Mouse (Mus musculus) T-helper 2 cell (primary cell): ENCODE results near the gene Scarb2.

Experiments
- in situ Hi-C: fragments of 300-600 bp; cut with MboI, MseI; formaldehyde crosslinking; loops from one replicate; pipeline ENCODE4 v1.15.1; 2025; ENCODE audit warnings: high pct_unique_total_duplicates

Scarb2 gene

DNA sequence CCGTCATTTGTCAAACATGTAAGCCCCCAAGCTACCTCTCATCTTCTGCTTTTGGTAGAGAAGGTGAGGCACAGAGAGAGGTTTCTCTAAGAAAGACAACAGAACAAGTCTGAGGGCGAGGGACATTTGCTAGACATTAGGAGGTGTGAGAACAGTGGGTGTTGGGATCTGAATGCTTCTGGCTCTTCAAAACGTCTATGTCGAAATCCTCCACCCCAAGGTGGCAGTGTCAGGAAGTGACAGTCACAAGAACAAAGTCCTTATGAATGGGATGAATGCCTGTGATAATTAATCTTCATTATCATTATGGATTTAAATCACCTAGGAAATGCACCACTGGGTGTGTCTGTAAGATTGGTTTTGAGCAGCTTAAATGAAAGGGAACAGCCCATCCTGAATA lies 11.3 kb downstream of the Scarb2 start:
- in situ Hi-C loops, result no loop called here

- in situ Hi-C loops, result no loop called here
Measured at GRCm38 (mm10) chr5:92493423-92493822, 13.2 kb downstream of the Scarb2 start.

DNA sequence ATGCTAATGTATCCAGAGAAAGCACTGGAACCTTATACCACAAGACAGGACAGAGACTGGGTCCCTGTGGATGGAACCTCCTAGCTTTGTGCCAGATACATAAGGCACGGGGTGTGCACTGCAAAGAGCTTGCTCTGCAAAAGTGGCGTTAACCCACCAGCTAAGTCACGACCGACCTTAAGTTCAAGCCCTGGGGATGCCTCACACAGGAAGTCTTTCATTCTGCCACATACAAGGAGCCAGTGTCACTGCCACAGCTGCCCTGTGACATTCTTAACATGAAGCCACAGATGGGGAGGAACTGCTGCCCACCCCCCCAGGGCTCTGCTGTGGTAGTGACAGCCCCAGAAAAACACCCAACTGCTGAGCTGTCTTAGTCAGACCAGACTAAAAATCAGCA lies 15.9 kb downstream of the Scarb2 start:
- in situ Hi-C loops, result no loop called here

GRCm38 (mm10) chr5:92490304-92490703 lies 16.3 kb downstream of the Scarb2 start:
- in situ Hi-C loops, result no loop called here

DNA sequence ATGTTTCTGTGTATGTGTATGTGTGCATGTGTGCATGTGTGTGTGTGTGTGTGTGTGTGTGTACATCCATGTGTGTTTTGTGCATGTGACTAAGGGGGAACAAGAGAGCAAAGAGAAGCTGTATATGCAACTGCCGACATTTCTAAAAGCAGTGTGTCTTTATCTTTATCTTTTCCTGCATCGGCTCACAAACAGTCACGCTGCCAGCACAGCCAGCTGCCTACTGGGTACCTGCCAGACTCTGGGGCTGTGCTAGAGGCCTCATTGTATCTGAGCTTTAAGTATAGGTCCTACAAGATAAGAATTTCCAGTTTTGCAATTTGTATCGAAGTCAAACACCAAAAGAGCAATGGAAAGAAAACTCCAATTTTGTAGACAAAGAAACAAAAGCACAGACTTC lies 17.1 kb downstream of the Scarb2 start:
- in situ Hi-C loops, result no loop called here

GRCm38 (mm10) chr5:92488961-92489360 lies 17.7 kb downstream of the Scarb2 start:
- in situ Hi-C loops, result no loop called here

DNA sequence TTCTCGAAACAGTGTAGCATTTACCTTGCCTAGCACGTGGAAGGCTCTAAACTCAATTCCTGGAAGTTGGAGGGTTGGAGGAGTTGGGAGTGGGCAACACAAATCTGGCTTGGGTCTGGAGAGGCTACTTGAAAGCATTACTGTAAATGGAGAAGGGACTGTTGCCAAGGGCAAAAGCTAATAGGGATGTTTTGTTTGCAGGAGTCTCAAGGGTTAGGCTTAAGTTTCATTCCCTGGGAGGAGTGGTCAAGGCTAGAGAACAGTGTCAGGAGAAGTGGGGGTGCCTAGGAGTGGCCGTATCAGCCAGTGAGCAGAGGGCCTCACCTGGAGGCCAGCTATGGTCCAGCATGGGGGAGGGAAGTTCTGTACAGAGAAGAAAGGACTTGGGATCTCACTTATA lies 18.2 kb downstream of the Scarb2 start:
- in situ Hi-C loops, result no loop called here

- in situ Hi-C loops, result no loop called here
Measured at GRCm38 (mm10) chr5:92486758-92487157, 19.9 kb downstream of the Scarb2 start.

- in situ Hi-C loops, result no loop called here
Measured at GRCm38 (mm10) chr5:92484880-92485279, 21.8 kb downstream of the Scarb2 start.

- in situ Hi-C loops, result loop anchor here (5.0 kb wide), 1 partner anchor 34 kb away; the partner anchor contains the start of gene Scarb2
Measured at GRCm38 (mm10) chr5:92472863-92473262, 33.8 kb downstream of the Scarb2 start.

GRCm38 (mm10) chr5:92471531-92471930 lies 35.1 kb downstream of the Scarb2 start:
- in situ Hi-C loops, result loop anchor here (5.0 kb wide), 1 partner anchor 36 kb away; the partner anchor contains the start of gene Scarb2

- in situ Hi-C loops, result loop anchor here (5.0 to 10.0 kb wide), 3 partner anchors 38 to 195 kb away; partner anchors contain the start of genes Fam47e and Scarb2
Measured at GRCm38 (mm10) chr5:92469201-92470130, 37.2 kb downstream of the Scarb2 start.

DNA sequence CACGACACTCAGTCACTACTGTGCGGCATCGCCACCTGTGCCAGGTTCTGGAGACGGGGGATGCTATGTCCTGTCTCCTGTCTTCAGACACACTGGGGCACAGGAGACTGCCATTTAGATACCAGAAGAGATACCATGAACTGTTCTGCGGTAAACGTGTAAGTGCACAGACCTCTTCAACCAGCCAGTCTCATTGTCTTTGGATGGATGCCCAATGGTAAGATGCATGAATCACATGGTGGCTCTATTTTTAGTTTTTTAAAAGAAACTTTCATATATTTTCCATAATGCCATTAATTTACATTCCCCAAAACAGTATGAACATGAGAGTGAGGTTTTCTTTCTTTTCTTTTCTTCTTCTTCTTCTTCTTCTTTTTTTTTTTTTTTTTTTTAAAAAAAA lies 38.4 kb downstream of the Scarb2 start:
- in situ Hi-C loops, result loop anchor here (5.0 to 10.0 kb wide), 2 partner anchors 89 to 197 kb away; partner anchors contain the start of gene Fam47e

GRCm38 (mm10) chr5:92467102-92467766 lies 39.4 kb downstream of the Scarb2 start:
- in situ Hi-C loops, result loop anchor here (5.0 to 10.0 kb wide), 2 partner anchors 90 to 198 kb away; partner anchors contain the start of gene Fam47e

- in situ Hi-C loops, result loop anchor here (5.0 to 10.0 kb wide), 2 partner anchors 92 to 199 kb away; partner anchors contain the start of gene Fam47e
Measured at GRCm38 (mm10) chr5:92465511-92465910, 41.1 kb downstream of the Scarb2 start.

DNA sequence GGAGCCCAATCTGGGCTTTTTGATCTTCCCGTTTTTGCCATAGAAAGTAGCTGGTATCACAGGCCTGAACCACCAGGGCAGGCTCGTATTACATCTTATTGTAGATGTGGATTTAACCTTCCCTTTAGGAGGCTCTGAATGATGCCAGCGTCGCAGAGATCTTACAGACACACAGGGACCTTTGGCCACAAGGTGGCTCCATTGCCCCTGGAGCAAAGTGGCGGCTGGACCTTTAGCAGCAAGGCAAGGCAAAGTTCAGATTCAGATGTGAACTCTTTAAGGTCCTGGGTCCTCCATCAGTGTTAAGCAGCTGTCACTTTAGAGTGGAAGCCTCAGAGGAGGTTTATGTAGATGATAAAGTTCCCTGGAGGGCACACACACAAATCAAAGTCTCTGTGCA lies 45.3 kb downstream of the Scarb2 start:
- in situ Hi-C loops, result loop anchor here (10.0 kb wide), 1 partner anchor 203 kb away; no protein-coding TSS in a partner anchor

DNA sequence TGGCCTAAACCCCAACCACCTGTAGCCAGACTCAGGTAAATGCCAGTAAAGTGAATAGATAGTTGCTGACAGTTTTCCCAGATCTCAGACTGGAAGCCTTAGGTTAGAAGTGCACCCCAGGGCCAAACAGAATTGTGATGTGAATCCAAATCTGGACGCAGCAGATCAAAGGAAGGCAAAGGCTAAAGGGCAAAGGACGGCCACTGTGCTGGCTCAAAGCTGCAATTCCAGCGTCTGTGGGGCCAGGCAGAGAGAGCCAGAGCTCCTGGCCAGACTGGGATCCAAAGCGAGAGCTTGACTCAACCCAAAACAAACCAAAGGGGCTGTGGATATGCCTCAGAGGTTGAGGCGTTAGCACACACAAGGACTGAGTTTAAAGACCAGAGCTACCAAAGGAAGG lies 47.9 kb downstream of the Scarb2 start:
- in situ Hi-C loops, result no loop called here

GRCm38 (mm10) chr5:92457410-92457809 lies 49.2 kb downstream of the Scarb2 start:
- in situ Hi-C loops, result no loop called here

DNA sequence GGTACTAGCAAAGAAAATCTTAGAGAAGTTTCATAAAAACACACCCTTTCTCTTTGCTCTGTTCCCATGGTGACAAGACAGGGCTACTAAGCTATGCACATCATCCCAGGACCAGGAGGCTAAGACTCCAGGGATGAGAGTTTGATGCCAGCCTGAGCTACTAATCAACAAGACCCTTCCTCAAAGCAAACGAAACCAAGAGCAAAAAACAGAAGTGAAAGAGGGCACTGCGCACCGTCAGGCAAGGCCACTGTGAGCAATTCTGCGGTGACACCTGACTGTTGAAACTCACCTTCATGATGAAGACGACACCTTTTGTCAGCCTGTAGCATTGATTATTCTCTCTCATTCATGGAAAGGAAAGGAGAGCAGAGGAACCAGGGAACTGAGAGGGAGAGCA lies 53.8 kb downstream of the Scarb2 start:
- in situ Hi-C loops, result no loop called here

- in situ Hi-C loops, result no loop called here
Measured at GRCm38 (mm10) chr5:92446736-92447135, 59.9 kb downstream of the Scarb2 start.

GRCm38 (mm10) chr5:92445016-92445415 lies 61.6 kb downstream of the Scarb2 start:
- in situ Hi-C loops, result no loop called here

DNA sequence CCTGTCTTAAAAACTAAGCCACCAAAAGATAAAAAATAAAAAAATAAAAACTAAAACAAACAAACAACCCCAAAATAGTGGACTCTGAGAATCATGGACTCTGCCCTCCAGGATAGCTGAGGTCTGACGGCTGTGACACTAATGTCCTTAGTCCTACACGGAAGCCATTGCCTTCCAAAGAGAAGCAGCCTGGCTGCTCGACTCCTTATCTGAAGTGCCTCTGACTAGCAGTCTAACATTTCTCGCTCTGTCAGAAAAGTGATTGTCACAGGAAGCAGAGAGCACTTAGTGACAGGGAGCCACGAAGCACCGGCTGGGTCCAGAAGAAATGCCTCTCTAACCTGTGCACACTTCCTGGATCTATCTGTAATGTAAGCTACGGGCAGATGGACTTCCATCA lies 63.7 kb downstream of the Scarb2 start:
- in situ Hi-C loops, result no loop called here
